Mouse (Mus musculus) G1E (cell line): ENCODE data around the gene Cntnap5a. TPM values are rescaled to one million over a fixed set of nuclear protein-coding genes. Genes with fewer than 3 reads are reported as not detected.

Experiments used
- ATAC-seq: 2 replicates; pipeline ENCODE4 v1.8.0; 2016; ENCODE audit warnings: mild to moderate bottlenecking; ENCODE audit not compliant: insufficient number of reproducible peaks, poor library complexity, low FRiP score, severe bottlenecking; ENCODE audit errors: extremely low read depth
- DNase-seq: peaks from one replicate; pipeline ENCODE4 v3.0.0; 2012; ENCODE audit warnings: low spot score
- H3K27me3 ChIP-seq: 2 replicates; pipeline ENCODE4 v1.6.1; 2012; ENCODE audit warnings: mild to moderate bottlenecking, low read length, inconsistent platforms; ENCODE audit not compliant: insufficient read depth
- H3K36me3 ChIP-seq: replicated peaks from 2 replicates; pipeline ENCODE3; 2012; ENCODE audit warnings: mild to moderate bottlenecking, inconsistent platforms
- H3K4me1 ChIP-seq: 2 replicates; pipeline ENCODE4 v1.6.1; 2012; ENCODE audit warnings: low read depth, low read length, inconsistent platforms, mixed read lengths; ENCODE audit not compliant: insufficient read depth
- H3K4me3 ChIP-seq: 2 replicates; pipeline ENCODE4 v1.5.1; 2012; ENCODE audit warnings: low read depth, mild to moderate bottlenecking, inconsistent platforms, low read length, moderate library complexity, mixed read lengths
- H3K9me3 ChIP-seq: replicated peaks from 2 replicates; pipeline ENCODE4 v1.6.1; 2012; ENCODE audit warnings: inconsistent platforms
- CTCF ChIP-seq: IDR thresholded peaks from 2 replicates; pipeline ENCODE4 v1.5.1; 2012; ENCODE audit warnings: low read depth, low read length, inconsistent platforms, mixed read lengths
- GATA1 ChIP-seq: IDR thresholded peaks from 2 replicates; pipeline ENCODE4 v1.6.1; 2012; ENCODE audit warnings: borderline replicate concordance, low read length, inconsistent platforms, mixed read lengths
- GATA2 ChIP-seq: IDR thresholded peaks from 2 replicates; pipeline ENCODE4 v1.6.1; 2012; ENCODE audit warnings: low read depth, low read length, inconsistent platforms, borderline replicate concordance
- POLR2AphosphoS5 ChIP-seq: IDR thresholded peaks from 2 replicates; pipeline ENCODE4 v1.6.1; 2012; ENCODE audit warnings: low read depth, low read length, inconsistent platforms; ENCODE audit not compliant: insufficient replicate concordance
- TAL1 ChIP-seq: conservative IDR thresholded peaks from 2 replicates; pipeline ENCODE4 v1.6.1; 2012; ENCODE audit warnings: low read depth, low read length, inconsistent platforms, mixed read lengths
- polyA plus RNA-seq: library from polyadenylated mRNA; stranded (reverse); fragments of >175 nt; gene quantifications from 2 replicates; pipeline ENCODE4 v1.2.3, GENCODE M21; 2012
- total RNA-seq, 2 experiments: library from RNA; stranded (forward) in 1 of 2; stranded (reverse) in 1 of 2; fragments of 200-1000 nt in 1 of 2; fragments of >200 nt in 1 of 2; fragmentation: Nextera tagmentation in 1 of 2; gene quantifications; 2 replicates each; pipeline ENCODE4 v1.2.3; 2014 to 2017

The Cntnap5a gene
- total and polyA plus RNA-seq, 3 experiments, result 0.11 TPM; not detected in 2

GRCm38 (mm10) chr1:116108381-116108780 is 423.8 kb downstream of the Cntnap5a start:
- ATAC-seq, result no peak
- TF ChIP-seq GATA2, result no peak
- TF ChIP-seq POLR2AphosphoS5, result no peak
- no peak for TF ChIP-seq CTCF
- no peak for TF ChIP-seq TAL1
- TF ChIP-seq GATA1, result no peak
- no peaks in the 10 kb centered on the region for H3K4me1 ChIP-seq
- no peak for DNase-seq
- no peaks in the 10 kb centered on the region for H3K36me3 ChIP-seq
- no peak overlapping the region for H3K4me3 ChIP-seq
- H3K27me3 ChIP-seq, result no peaks in the 10 kb centered on the region
- peaks cover 7% of the 10 kb centered on the region; the same call in 1 of the 2 replicates for H3K9me3 ChIP-seq

GRCm38 (mm10) chr1:116125767-116126166 is 441.2 kb downstream of the Cntnap5a start:
- Histone ChIP-seq H3K27me3 (no peaks in the 10 kb centered on the region), H3K4me3 (no peak overlapping the region), H3K9me3 (peaks cover 13% of the 10 kb centered on the region), H3K4me1 (no peaks in the 10 kb centered on the region), H3K36me3 (no peaks in the 10 kb centered on the region)
- ATAC-seq (no peak), DNase-seq (no peak)
- TF ChIP-seq CTCF, result no peak

- no peak overlapping the region for H3K4me3 ChIP-seq
- H3K9me3 ChIP-seq, result peaks cover 10% of the 10 kb centered on the region
- H3K4me1 ChIP-seq, result no peaks in the 10 kb centered on the region
- DNase-seq (no peak), ATAC-seq (no peak)
- no peaks in the 10 kb centered on the region for H3K36me3 ChIP-seq
- no peak for TF ChIP-seq TAL1
- TF ChIP-seq POLR2AphosphoS5, result no peak
- TF ChIP-seq GATA1, result no peak
- TF ChIP-seq GATA2, result no peak
- TF ChIP-seq CTCF, result no peak
- no peaks in the 10 kb centered on the region for H3K27me3 ChIP-seq
These were observed 442.5 kb downstream of the Cntnap5a start for GRCm38 (mm10) chr1:116127085-116127484.

- DNase-seq (no peak), ATAC-seq (no peak)
- H3K36me3 ChIP-seq, result no peaks in the 10 kb centered on the region
- H3K4me1 ChIP-seq, result no peaks in the 10 kb centered on the region
- H3K4me3 ChIP-seq, result no peak overlapping the region
- H3K9me3 ChIP-seq, result 0 out of 2 replicates have a peak, but pooled peaks cover 5% of the 10 kb centered on the region
- TF ChIP-seq GATA2 (no peak), GATA1 (no peak), TAL1 (no peak), POLR2AphosphoS5 (no peak), CTCF (no peak)
- no peaks in the 10 kb centered on the region for H3K27me3 ChIP-seq
These were observed 444.1 kb downstream of the Cntnap5a start for GRCm38 (mm10) chr1:116128450-116129246.

GRCm38 (mm10) chr1:116132471-116132870 is 447.9 kb downstream of the Cntnap5a start:
- ATAC-seq, result no peak
- no peaks in the 10 kb centered on the region for H3K4me1 ChIP-seq
- H3K36me3 ChIP-seq, result no peaks in the 10 kb centered on the region
- no peak overlapping the region for H3K4me3 ChIP-seq
- H3K9me3 ChIP-seq, result peaks cover 6% of the 10 kb centered on the region; the same call in 1 of the 2 replicates
- DNase-seq, result no peak
- no peaks in the 10 kb centered on the region for H3K27me3 ChIP-seq
- TF ChIP-seq GATA2, result no peak
- TF ChIP-seq CTCF, result no peak
- TF ChIP-seq TAL1, result no peak
- TF ChIP-seq POLR2AphosphoS5, result no peak
- no peak for TF ChIP-seq GATA1

GRCm38 (mm10) chr1:116149764-116150369 is 465.3 kb downstream of the Cntnap5a start:
- TF ChIP-seq POLR2AphosphoS5 (no peak), GATA1 (no peak), CTCF (no peak), GATA2 (no peak), TAL1 (no peak)
- Histone ChIP-seq H3K4me1 (no peaks in the 10 kb centered on the region), H3K27me3 (no peaks in the 10 kb centered on the region), H3K36me3 (no peaks in the 10 kb centered on the region), H3K4me3 (no peak overlapping the region), H3K9me3 (0 out of 2 replicates have a peak, but pooled peaks cover 4% of the 10 kb centered on the region)
- DNase-seq (no peak), ATAC-seq (no peak)
